Mouse (Mus musculus) 3134 (cell line): ENCODE results near the gene Diaph2.
"Not testable (repeated sequence)": the region's sequence is repeated elsewhere in the genome, so short reads cannot be mapped to it uniquely, and the experiment has no call there.

Source experiments
- DNase-seq: peaks from one replicate; pipeline ENCODE4 v3.0.0-alpha.2; 2011; ENCODE audit warnings: low spot score; ENCODE audit not compliant: insufficient read length; ENCODE audit errors: extremely low read depth

Gene Diaph2

DNA sequence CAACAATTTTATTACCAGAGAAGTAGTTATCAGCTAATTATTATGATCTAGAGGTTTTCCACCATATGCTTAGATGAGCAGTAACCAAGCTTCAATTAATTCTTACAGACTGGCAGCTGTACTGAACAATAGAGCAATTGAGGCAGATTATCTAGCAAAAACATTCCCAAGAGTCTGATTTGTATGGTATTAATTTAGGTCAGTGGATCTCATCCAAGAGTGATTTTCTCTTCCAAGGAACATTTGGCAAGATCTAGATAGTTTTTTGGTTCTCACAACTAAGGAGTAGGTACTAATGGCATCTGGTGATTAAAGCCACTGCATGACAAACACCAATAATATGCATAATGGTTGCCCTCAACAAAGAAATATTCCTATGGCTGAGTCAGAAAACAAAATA is 516.2 kb downstream of the Diaph2 start:
- no peak for DNase-seq

DNA sequence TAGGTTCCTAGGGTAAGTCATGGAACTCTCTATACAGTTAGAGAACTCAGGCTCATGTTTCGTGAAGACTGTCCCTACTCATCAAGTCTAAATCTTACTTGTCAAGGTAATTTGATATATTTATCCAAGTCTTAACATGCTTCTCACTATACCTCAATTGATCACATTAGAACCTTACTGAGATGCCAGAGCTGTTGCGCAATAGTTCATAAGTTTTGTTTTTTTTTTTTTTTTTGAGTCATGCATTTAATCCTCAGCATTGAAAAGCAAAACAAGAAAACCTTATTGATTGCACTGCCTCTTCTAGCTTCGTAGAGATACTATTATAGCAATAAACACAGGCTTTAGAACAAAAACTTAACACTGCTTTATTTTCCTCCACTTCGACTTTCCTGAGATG is 529.6 kb downstream of the Diaph2 start:
- DNase-seq: no peak

DNA sequence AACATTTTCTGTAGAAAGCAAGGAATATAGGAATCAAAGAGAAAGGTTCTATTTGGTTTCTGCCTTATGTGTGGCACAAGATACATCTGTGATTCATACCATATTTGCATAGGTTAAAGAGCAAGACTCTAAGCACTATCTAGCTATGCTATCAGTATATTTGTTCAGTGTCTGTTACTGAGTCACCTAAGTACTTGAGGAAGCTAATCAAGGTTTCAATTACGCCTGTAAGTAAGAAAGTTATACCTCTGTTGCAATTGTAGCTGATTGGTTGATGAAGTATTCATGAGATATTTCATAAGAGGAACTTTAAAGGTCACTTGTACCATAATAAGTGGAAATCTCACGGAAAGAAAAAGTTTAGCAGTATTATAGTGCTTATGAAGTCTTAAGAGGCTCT is 531.9 kb downstream of the Diaph2 start:
- no peak for DNase-seq

DNA sequence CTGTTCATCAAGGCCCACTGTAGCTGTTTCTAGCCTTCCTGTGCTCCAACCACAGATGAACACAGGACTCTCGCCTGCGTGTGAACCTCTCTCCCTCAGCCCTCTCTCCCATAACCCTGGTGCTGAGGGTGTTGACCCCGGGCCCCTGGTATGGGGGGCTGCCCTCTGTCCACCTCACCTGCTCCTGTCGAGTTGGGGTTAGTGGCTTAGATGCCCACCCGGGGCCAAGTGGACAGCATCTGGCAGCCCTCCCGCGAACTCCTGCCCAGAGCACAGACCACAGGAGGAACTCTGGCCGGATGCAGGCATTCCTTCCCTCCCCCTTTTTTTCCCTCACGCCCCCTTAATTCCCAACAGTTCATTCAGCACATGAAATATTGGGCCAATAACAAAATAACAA is 537.5 kb downstream of the Diaph2 start:
- no peak for DNase-seq

DNA sequence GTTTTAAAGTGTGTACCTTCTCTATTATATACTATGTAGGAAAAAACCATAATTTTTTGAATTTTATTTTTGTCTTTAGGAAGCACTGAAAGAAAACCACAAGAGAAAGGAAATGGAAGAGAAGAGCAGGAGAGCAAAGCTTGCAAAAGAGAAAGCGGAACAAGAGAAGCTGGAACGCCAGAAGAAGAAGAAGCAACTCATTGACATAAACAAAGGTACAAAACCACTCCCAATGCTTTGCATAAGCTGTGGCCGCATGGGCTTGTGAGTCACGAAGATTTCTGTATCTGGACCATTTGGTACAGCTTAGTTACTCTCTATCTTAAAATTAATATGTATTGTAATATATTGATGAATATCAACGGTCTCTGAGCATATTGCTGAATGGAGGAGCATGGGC is 540.2 kb downstream of the Diaph2 start:
- no peak for DNase-seq

DNA sequence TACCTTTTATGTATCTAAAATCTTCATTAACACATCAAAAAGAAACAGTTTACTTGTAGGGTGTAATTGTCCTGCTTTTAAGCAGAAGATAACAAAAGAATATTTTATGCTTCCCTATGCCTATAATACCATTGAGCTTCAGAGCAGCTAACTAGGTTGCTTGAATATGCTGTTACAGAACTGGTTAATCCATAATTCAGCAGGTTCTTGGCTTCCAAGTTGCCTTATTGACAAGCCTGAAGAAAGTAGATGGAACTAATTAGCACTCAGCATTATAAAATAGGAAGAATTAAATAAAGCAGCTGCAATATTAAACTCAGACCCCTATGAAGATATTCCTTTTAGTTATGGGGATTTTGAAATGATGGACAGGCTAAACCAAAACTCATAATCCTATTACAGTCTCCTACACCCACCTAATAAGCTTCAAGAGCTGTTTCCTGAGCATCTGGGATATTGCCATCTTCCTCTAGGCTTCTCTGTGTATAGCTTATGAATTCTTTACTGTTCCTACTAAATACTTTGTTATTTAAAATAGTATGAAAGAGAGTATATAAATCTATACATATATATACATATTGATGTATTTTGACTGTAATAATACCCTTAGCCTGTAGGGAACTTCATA is 601.4 kb downstream of the Diaph2 start:
- no peak for DNase-seq

DNA sequence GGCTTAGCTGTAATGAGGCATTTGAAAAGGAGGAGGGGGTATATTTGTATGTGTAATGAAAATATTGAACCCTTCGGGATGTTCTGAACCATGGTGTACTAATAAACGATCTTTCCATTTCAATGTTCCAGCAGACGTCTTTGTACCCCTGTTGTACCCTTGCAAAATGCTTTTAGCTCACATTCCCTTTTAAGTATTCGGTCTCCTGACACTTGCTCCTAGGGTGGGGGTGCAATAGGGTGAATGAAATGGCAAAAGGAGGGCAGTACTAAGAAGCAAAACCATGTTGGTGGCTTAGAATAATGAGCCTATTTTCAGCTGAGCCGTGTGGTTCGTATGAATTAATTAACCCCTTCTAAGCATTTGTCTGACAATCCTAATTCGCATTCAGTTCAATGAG is 601.9 kb downstream of the Diaph2 start:
- no peak for DNase-seq

DNA sequence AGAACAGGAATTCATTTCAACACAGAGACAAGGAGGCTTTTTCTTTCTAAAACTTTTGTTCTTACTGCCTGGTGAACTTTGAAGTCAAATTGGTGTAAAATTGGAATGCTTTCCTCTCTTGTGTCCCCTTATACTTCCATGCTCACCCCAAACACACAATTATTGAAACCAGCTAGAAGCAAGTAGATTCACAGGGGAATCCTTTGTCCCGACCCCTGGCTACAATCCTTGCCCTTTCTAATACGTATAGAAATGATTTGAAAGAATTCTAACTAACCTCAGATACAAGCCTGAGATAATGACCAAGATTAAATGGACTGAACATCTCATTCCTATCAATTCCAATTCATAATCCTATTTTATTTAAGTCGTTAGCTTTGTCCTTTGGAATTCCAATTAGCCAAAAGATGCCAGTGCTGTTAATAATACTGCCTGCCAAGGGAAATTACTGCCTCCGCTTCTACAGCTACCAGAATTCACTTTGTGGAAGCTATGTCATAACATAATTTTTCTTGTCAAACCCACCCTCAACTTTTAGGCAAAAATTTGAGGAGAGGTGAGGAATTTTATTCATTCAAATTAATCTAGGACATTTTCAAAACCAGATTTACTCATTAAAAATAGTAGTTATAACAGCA is 644.1 kb downstream of the Diaph2 start:
- DNase-seq: no peak

DNA sequence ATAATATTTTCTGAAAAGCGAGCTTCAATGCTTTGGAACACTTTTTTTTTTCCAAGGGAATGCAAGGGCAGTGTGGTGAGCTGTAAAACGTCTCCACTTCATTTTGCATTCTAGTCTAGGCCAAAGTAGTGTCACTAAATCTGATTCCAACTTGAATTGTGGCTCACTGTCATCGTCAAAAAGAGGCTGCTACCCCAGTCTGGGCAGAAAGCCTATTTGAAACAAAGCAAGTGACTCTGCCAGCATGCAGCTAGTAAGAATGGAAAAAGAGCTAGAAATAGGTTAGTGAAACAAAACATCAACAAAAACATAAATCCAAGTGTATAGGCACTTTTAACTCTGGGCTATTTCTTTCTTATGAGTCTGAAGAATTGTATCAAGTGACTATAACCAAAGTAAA is 653.7 kb downstream of the Diaph2 start:
- DNase-seq: no peak

DNA sequence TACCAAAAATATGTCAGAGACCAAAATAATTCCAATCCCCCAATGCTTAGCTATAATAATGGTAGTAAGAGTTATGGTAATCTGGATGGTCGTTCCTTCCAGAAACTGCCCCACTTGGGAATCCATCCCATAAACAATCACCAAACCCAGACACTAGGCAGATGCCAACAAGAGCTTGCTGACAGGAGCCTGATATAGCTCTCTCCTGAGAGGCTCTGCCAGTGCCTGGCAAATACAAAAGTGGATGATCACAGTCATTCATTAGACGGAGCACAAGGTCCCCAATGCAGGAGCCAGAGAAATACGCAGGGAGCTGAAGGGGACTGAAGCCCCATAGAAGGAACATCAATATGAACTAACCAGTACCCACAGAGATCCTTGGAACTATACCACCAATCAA is 657.9 kb downstream of the Diaph2 start:
- not testable (repeated sequence) for DNase-seq

DNA sequence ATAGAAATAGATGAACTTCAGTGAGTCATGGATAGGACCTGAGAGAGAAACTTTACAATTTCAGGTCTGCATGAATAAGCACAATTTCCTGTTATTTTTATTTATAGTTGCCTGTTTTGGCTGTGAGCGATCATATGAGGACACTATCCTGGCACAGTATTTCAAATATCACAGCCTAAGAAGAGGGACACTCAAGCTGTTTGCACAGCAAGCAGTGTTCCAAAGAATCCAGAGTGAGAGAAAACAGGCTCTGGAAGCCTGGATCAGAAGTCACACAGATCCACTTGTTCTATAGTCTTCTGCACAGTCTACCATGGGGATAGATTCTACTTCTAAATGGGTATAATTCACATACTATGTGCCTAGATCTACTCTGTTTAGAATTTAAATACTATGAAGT is 659.4 kb downstream of the Diaph2 start:
- no peak for DNase-seq

DNA sequence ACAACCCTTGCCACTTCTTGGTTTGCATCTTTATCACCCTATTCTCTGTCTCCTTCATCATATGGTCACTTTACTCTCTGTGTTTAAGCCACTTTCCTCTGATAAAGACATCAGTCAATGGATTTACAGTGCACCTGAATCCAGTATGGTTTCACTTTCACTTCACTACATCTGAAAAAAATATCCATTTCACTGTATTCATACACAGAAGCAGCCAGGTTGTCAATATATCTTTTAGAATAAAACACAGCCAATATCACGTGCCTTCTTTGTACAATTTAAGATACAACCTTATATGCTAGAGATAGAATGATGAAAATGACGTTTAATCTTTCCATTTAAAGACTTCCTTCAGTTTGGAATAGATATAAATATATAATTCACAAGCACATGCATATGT is 673.6 kb downstream of the Diaph2 start:
- DNase-seq: no peak

DNA sequence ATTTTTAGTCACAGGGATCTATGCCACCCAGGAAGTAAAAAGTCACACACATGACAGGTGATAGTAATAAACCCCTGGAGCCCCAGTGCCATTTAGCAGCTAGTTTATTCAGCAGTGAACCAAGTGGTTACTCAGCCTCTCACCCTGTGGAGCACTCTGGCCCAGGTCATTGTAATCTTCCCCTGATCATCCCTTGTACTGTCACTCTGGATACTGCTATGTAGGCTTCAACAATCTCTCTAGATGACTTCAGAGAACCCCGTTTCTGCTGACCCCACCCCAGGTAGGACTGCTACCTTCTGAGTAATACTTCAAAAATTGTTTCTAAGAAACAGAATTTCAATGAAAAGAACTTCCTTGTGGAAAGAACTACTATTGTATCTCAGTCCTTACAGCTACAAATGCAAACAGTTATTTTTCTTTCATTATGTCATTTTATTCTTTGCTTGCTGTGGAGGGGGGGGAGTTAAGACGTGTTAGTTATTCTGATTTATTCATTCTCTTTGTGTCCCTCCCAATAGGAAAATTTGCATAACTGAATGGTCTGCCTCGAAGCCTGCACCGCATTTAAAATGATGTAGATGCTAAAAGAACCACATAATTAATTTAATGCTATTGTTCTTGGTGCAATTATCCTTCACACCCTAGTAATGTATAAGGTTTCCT is 702.4 kb downstream of the Diaph2 start:
- DNase-seq: no peak

DNA sequence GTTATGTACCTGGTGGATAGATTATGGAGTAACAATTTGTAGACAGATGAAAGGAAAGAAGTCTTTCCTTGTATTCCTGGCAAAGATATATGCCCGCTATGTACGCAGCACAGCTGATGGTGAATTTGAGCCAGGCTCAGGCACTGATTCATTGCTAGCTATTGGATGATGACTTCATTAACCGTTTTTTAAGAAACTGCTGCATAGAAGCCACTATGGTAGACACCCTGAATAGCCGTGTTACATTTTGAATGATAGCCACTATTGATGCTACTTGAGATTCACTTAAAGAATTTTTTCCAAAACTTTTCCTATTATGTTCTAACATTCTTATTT is 702.9 kb downstream of the Diaph2 start:
- no peak for DNase-seq

DNA sequence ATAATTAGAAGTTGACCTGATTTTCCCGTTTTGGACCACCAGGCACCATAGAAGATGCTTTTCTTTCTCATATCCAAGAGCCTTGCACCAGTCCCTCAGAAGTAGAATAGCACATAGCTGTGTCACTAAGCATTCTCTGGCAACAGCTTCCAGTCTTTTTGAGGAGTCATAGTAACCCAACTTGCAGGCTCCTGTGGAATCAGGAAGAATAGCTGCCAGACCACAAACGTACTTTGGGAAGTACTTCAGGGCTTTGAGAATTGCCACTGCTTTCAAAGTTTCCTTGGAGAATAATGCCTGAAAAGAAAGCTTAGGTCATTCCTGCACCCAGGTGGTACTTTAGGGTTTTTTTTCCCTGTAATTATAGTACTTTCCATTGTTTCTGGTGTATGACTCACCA is 723.6 kb downstream of the Diaph2 start:
- no peak for DNase-seq

DNA sequence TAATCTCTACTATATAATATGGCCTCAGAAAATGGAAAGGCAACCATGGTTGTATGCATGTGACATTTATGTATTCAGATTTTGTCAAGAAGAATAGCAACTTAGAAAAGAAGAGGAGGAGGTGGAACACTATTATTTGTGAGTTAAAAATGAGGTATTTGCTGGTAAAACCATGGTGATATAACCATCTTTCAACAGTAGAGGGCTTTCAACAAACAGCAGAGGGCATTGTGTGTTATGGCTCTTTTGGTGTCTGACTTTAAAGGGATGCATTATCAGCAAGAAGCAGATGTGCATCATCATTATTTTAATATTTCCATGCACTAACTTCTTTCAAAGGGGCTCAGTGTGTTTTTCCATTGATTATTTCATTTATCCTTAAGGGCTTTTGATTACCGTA is 731.3 kb downstream of the Diaph2 start:
- no peak for DNase-seq

DNA sequence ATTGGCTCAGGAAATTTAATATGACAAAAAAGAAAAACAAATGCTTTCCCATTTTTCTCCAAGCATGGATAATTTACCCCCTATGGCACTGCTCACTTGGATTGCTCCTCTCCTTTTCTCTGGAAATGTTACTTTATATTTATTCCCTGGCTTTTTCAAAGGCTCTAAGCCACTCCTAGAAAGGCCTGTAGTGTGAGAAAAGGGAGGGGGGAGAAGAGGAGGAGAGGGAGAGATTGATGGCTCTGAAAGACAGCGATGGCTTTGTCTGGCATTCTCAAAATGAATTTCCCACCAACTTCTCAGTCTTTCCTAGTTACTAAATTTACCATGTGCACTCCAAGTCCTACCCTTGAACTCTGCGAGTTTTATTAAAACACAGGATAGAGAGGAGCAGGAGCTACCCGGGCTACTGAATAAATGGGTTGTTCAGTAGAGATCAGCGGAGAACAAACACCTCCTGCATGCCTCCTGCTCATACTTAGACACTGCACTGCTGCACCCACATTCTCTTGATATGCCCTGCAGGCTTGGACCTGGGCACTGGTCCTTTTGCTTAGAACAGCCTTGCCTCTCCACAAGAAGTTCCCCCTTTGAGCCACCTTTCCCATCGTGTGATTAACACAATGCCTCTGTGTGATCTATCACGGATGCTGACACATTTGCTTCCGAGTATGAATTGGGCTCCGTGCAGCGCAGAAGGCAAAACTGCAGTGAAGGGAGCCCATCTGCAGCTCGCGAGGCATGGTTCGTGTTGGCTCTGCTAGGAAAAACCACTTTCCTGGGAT is 753.3 kb downstream of the Diaph2 start:
- DNase-seq: no peak

DNA sequence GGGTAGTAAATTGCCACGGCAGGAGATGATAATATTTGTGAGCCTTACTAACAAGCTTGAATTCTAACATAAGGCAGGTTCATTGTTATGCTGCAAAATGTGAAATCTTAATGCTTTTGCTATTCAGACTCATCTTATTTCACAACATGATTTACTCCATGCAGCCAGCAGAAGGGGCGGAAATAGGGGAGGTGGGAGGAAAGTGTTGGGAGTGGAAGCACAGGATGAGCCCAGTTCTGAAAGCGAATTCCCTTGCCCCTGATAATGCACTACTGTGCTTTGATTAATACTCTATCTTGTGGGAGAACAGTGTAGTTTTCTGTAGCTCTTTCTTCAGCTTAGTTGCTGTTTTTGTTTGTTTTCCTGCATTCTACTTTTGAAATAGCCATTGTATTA is 753.9 kb downstream of the Diaph2 start:
- no peak for DNase-seq

DNA sequence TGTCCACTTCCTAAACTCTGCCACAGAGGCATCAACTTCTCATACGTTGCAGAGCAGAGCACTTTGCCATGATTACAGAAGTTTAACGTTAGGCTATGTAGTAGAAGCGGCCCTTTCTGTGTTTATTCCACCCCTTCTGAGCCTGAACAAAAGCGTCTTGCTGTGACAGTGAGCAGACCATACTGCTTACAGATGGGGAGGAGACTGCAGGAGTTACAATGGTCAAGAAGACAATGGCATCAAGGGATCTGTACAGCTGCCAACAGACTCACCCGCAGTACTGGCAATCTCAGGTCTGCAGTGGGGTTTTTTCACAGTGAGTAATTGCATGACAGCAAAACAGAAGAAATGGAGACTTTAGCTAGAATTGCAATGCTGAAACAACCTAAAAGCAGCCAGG is 756.1 kb downstream of the Diaph2 start:
- DNase-seq: no peak
